Mouse (Mus musculus): ENCODE measurements around the gene F3.

- TF ChIP-seq CTCF (IDR thresholded peaks at IDR 0.05; ENCODE audit: borderline replicate concordance, insufficient read depth, low read length) = peak; percentile 78
- TF ChIP-seq POLR2A (IDR thresholded peaks at IDR 0.05; ENCODE audit: low read depth, low read length) = peak; percentile 93
These were observed at the start of gene F3 for GRCm38 (mm10) chr3:121722971-121723844.

Data from embryonic fibroblast, embryonic 13.5 days (primary cell).